Mouse (Mus musculus) right cerebral cortex, postnatal 36 days (tissue): ENCODE results near the gene Ccdc187.

Source experiments
- DNase-seq, 2 experiments: peaks; one replicate each; pipeline ENCODE4 v3.0.0; 2022; ENCODE audit warnings: low spot score in 2 of 2, mixed read lengths in 1 of 2

The Ccdc187 gene

GRCm38 (mm10) chr2:26280594-26280993, 13.8 kb downstream of the Ccdc187 start:
- DNase-seq: no peak

DNA sequence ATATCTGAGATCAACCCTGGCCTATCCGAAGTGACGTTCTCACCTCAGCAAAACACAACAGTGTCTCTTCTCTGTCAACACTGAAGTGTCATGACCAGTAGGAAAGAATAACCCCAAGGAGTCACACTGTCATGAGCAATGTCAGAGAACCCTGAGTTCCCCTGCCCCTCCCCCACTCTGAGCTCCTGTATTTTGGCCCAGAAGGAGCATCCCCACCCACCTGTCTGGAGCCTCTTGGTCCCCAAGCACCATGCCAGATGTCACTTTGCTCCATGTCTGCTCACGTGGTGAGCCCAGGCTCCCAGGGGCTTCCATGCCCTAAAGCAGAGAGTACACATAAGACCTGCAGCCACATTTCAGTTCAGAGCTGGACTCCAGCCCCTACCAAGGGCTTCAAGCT, 14.6 kb downstream of the Ccdc187 start:
- no peak for DNase-seq

- peak in 1 of 2 experiments; percentile 21 for DNase-seq
These were observed 20.7 kb downstream of the Ccdc187 start for GRCm38 (mm10) chr2:26273611-26274010.

DNA sequence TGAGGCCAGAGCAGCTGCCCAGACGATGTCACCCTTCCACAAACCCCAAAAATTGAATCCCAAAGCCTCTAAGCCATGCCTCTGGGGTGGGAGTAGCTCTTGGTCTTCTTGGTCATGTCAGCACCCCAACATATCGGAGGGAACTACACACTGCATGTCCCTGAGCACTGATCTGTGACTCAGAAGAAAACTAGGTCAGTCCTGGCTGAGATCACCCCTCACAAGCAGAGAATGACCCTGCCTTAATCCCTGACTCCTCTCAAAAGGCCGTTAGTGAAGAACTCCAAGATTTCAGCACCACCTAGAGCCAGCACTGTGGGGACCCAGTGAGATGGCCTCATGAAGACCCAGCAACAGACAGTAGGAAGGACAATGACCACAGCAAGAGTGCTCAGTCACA, 26.1 kb downstream of the Ccdc187 start:
- no peak for DNase-seq

- no peak for DNase-seq
These were observed 28.2 kb downstream of the Ccdc187 start for GRCm38 (mm10) chr2:26266066-26266742.

DNA sequence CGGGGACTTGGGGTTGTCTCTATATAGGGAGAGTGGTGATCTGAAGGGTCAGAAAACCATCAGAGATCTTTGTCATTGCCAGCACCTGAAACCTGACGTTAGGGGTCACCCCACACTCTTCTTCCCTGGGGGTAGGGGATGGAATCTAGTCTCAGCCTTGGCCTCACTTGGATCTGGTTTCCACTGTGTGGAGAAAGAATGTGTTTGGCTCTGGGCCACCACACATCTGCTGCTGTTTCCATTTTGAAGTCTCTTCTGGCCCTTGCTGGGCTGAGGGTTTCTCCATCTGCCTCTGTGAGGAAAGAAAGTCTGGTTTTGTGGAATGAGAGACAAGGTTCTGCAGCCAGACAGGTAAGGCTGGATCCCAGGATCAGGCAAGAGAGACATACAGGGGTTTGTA, 29.3 kb downstream of the Ccdc187 start:
- no peak for DNase-seq

GRCm38 (mm10) chr2:26264646-26265045, 29.7 kb downstream of the Ccdc187 start:
- no peak for DNase-seq

DNA sequence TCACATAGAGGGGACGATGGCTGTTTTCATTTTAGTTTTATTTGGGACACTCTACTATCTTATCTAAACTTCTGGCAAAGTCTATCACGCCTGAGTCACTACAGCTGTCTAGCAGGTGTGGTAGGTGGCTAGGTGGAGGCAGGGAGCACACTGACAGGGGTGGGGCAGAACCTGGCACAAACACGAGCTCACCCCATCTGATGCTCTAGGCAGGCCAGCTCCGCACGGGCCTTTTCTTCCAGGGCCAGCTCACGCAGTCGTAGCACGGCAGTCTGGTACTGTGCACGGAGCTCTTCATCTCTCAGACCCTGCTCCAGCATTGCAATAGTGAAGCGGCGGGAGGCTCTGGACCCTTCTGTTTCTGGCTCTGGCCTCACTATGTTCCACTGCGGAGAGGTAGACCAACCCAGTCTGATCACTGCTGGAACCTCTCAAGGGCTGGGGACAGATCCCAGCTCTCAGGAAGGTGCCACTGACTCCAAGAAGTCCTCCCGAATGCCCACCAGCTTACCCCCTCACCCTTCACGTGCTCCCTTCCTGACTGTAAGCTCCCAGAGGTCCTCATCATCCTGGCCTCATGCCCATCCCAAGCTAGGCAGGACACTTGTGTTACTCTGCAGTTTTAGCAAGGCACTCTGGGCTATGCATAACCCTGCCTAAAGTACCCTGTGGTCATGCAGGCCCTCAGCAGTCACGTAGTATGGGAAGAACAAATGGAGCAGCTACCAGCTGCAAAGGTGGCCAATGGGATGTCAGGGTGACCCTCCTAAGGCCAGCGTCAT, 36.9 kb downstream of the Ccdc187 start:
- no peak for DNase-seq

GRCm38 (mm10) chr2:26254816-26255215, 39.5 kb downstream of the Ccdc187 start:
- no peak for DNase-seq

DNA sequence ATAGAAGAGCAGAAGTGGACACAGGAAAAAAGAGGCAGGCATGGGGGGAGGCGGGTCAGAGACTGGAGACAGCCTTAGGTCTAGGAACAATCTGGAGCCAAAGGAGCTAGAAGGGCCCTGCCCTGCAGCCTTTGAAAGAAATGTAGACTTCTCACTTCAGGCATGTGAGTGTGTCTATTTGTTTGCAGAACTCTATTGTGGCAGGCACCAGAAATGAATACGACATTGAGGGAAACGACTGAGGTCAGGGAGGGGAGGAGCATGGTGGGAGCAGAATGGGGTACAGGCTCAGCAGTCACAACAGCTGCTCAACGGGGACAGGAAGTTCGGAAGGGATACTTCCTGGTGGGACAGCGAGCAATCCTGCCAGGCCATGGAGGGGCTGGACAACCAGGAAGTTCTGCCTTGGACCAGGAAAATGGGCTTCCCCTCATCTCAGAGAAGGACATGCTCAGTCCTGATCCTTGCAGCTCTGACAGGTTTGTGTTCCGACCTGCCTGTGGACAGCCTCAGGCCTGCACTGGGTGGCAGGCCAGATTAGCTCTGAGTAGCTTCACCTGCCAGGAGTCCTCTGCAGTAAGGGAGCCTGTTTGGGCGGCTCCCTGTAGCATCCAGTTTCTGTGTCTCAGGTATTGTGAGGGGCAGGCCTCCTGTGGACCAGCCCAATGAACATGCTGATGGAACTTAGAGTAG, 41.7 kb downstream of the Ccdc187 start:
- DNase-seq: no peak

GRCm38 (mm10) chr2:26247531-26247930, 46.8 kb downstream of the Ccdc187 start:
- no peak for DNase-seq

- DNase-seq: no peak
These were observed 53.5 kb downstream of the Ccdc187 start for GRCm38 (mm10) chr2:26240841-26241240.

DNA sequence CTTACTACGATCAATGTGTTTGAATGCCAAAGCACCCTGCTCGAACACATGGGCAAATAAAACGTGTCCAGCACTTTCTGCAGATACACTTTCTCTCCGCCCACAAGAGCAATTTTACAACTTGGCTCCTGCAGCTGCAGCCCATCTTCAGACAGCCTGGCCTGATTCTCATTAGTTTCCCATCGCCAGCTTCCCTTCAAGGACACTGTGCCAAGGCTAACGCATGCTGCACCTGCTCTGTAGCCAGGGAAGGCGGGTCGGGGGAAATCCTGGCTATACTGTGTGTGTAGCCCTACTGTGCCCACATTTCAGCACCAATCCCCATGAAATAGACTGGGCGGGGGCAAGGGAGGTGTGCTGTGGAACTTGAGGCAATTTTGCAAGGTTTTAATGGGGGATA, 54.0 kb downstream of the Ccdc187 start:
- no peak for DNase-seq

GRCm38 (mm10) chr2:26237290-26237782, 57.0 kb downstream of the Ccdc187 start, which contains the start of gene Qsox2:
Gene Qsox2, minus strand, starts transcription at chr2:26237525.
- peak; percentile 78 to 79 for DNase-seq

DNA sequence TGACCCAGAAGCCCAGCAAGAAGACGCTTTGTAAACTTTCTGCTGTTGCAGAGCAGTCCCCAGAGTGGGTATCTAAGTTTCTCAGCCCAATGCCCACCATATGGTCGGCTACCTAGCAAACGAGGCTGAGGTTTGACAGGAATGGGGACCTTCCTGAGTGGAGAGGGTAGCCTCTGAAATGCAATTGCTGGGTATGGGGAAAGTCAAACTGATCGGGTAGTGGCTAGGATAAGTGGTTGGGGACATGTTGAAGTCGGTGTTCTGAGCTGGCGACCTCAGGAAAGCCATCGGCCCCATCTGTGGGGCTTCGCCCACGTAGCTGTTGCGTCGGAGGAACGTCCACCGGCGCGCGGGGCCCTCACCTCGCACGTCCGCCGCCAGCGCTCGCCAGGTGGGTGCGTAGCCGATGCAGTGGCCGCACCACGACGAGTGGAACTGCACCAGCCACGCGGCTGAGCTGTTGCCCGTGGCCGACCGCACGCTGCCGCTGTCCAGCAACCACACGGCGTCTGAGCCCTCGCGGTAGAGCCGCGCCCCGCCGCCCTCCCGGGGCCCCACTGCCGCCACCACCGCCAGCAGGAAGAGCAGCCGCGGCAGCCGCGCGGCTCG, 57.6 kb downstream of the Ccdc187 start:
- peak; percentile 8 to 45 for DNase-seq

DNA sequence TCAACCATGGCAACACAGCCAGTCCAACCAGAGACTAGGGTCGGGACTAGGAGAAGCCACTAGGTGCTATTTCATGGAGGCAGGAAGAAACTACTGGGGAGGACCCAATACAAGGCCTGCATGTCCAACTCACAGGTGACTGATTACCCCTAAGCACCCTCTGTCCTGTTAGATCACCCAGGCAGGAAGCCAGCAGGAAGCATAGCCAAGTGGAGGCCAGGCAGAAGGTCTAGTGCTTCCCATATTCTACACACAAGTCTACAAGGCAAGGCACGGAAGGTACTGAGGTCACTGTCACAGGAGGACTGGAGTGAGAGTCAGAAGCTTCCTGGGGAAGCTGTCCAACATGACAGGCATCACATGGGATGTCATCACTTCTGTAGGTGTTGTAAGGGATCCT, 59.6 kb downstream of the Ccdc187 start:
- DNase-seq: no peak

GRCm38 (mm10) chr2:26234253-26234652, 60.1 kb downstream of the Ccdc187 start:
- DNase-seq: no peak

DNA sequence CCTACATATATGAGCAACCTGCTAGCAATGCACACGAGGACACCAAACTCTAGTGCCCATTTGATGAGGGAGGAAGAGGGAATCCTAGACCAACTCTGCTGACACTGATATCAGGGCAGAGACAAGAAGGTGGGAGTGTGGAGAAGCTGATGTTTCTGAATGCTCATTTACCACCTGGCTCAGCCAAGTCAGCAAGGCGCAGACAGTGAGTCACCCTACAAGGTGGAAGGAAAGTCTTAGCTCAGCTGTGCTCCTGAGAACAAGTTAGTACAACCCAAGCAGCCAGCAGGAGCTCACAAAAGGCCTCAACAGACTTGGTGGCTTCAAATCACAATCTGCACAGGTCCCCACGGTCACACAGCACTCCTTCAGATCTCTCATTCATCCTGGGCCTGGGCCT, 63.0 kb downstream of the Ccdc187 start:
- no peak for DNase-seq

GRCm38 (mm10) chr2:26230253-26230652, 64.1 kb downstream of the Ccdc187 start:
- no peak for DNase-seq

DNA sequence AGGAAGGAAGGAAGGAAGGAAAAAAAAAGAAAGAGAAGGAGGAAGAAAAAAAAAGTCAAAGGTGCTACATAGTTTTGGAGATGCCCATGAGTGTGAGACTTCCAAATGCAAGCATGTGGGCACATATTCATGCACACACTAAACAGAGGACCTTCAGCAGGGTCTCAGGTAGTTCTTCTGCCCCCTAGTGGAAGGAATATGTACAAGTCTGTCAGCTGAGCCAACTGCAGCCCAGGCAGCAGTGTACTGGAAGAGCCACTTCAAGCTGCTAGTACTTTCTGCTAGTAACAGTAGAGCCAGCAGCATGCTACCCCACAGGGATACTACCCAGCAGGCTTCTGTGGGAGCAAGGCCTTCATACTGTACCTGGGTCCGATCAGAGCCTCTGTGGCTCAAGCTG, 66.6 kb downstream of the Ccdc187 start:
- peak in 1 of 2 experiments; percentile 26 for DNase-seq

GRCm38 (mm10) chr2:26225242-26225641, 69.1 kb downstream of the Ccdc187 start:
- no peak for DNase-seq

DNA sequence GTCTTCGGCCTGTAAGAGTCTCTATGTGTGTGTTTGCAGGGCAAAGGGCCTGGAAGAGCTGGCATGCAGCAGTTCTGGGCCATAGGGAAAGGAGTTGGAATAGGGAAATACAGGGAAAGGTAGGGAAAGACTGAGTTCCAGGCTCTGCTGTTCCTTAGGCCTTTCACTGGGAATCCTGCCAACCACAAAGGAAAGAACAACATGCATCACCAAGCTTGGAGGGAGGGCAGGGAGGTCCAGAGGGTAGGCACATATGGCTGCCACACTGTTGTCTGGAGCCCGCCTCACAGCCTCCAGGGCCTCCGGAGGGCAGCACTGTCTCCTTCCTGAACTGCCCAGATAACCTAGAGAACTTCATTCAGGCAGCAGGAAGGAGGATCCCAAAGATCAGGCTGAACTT, 70.4 kb downstream of the Ccdc187 start:
- no peak for DNase-seq
